Mouse (Mus musculus) stomach, postnatal 0 days (tissue): ENCODE measurements at regions not wholly inside any gene's neighbourhood (a gene's known extent, or its start where the extent isn't known, plus 50 kb on each side); places are given as distances from the start of the nearest gene placed in this dataset.

Experiments used
- CTCF ChIP-seq: IDR thresholded peaks from 2 replicates; pipeline ENCODE4 v1.5.1; 2016; ENCODE audit warnings: antibody characterized with exemption, low read depth, mild to moderate bottlenecking, moderate library complexity
- EP300 ChIP-seq: optimal IDR thresholded peaks from 2 replicates; pipeline ENCODE3; 2016; ENCODE audit warnings: antibody characterized with exemption

DNA sequence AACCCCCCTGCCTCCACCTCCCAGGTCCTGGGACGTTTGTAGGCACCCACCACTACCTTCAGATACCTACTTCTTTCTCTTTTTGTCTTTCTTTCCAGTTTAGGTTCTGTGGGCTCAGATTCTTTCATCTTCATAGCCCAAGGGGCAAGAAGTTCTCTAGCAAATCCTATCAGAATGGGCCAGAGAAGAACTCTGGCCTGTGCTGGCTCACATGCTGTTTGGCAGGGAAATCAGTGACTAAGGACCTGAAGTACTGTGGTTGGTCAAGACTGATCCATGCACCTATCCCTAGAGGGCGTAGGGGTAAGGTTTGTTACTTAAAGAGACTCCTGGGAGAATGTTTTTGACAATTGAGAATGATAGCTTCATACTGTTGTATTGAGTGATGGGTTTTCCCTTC, 64.9 kb upstream of the Neurl1b start:
- TF ChIP-seq CTCF (peak; percentile 35), EP300 (no peak)
